Mouse (Mus musculus) brain, embryonic 14.5 days (tissue): ENCODE results near the gene Dido1.

Experiments
- CTCF ChIP-seq: fragments of 200-500 bp; IDR thresholded peaks from 2 replicates; pipeline ENCODE4 v1.5.1; 2012; ENCODE audit warnings: inconsistent platforms, mild to moderate bottlenecking, moderate library complexity, borderline replicate concordance; ENCODE audit not compliant: insufficient read depth, insufficient read length; ENCODE audit errors: extremely low read depth
- POLR2A ChIP-seq: fragments of 200-500 bp; IDR thresholded peaks from 2 replicates; pipeline ENCODE4 v1.6.1; 2012; ENCODE audit warnings: mild to moderate bottlenecking, inconsistent platforms, borderline replicate concordance; ENCODE audit not compliant: poor library complexity, insufficient read depth, insufficient read length, severe bottlenecking; ENCODE audit errors: extremely low read depth

DNA sequence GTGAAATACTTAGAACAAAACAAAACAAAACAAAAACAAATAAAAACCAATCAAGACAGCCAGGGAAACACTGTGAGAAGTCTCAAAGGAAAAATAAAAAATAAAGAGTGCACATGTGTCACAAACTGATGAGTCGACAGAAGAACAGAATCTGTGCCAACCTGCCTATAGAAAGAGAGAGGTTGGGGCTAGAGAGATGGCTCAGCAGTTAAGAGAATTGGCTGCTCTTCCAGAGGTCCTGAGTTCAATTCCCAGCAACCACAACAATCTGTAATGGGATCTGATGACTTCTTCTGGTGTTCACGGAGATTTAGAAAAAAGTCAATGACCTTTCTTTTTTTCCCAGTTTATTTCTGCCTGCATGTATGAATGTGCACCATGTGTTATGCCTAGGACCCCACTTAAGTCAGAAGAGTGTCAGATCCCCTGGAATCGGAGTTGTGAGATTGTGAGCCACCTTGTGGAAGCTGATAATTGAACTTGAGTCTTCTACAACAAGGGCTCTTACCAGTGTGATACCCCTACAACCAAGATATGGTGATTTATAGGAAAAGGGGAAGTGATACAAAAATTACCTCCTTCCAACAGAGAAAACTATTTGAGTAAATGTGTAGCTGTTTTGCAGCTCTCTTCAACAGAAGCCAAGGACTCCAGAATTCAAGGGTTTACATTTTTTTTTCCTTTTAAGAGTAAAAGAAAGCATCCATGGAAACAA lies 6.0 kb downstream of the Dido1 start:
- TF ChIP-seq POLR2A = no peak
- TF ChIP-seq CTCF = no peak
